Comparison of ENCODE assay signal across 8 mouse cellular contexts in the genomic region with DNA sequence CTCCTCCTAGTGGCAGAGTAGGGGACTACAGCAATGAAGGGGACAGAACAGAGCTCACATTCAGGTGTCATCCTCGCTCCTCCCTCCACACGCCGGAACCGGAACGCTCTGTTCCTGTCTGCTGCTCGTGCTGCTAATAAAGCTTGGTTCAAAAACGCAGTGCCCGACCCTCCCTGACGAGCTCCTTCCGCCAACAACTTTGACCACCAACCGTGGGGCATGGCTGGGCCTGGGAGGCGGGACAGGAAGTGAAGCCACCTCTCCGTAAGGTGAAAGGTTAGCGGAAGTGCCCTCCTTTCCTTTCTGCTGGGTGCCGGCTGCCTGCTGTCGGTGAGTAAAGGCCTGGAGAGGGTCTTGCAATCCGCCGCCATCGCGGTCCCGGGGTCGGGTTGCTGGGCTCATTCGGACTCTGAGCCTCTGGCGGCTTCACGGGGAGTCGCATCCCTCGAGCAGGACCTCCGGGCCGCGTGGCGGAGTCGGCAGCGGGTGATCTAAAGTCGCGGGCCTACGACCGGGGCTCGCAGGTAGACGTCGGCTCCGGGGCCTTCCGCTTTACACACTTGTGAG. TPM values are rescaled to one million over a fixed set of nuclear protein-coding genes. Genes with fewer than 3 reads are reported as not detected.
DNase-seq lines count a peak whose midpoint lies in the region; ATAC-seq and TF ChIP-seq lines count a peak whose summit lies in the region.

A gene (plus strand): TSS at position 172 of the 567 bp plus-strand sequence.

- no peaks in the 10 kb centered on the region for H3K9me3 ChIP-seq in ES-E14 (ENCODE audit: control insufficient read depth, insufficient read depth, low read depth, low read length)
- H3K9me3 ChIP-seq in forebrain, embryonic 15.5 days = no peaks in the 10 kb centered on the region

- peaks cover 0 to 6% of the 10 kb centered on the region in 2 experiments; a peak in 2 of 4 replicates for H3K4me1 ChIP-seq in ES-E14 (ENCODE audit: control insufficient read depth in 2 of 2, insufficient read depth in 2 of 2, low read length in 2 of 2, poor library complexity in 1 of 2)
- peaks cover 22% of the 10 kb centered on the region for H3K4me1 ChIP-seq in forebrain, embryonic 15.5 days
- peaks cover 4% of the 10 kb centered on the region for H3K4me1 ChIP-seq in lung, adult 2 months (ENCODE audit: control insufficient read depth, insufficient read depth, low read length)

- in situ Hi-C loops in ES-E14 (cut with MboI; ENCODE audit: low sequenced_read_pairs in 2 of 2, unreplicated experiment in 2 of 2) = no loop called here

- peak within 1 kb of the TSS; percentile 87 to 90 for H3K4me3 ChIP-seq in ES-E14 (ENCODE audit: insufficient read depth in 1 of 2, low read depth in 1 of 2, low read length in 2 of 2, poor library complexity in 1 of 2, severe bottlenecking in 1 of 2)
- H3K4me3 ChIP-seq in forebrain, embryonic 15.5 days = peak within 1 kb of the TSS; percentile 68
- H3K4me3 ChIP-seq in lung, adult 2 months (replicated peaks; ENCODE audit: extremely low read depth, low read depth, low read length) = peak within 1 kb of the TSS; percentile 71

- peak within 1 kb of the TSS; percentile 95 for H3K9ac ChIP-seq in ES-E14 (ENCODE audit: insufficient read depth, low read depth, low read length, poor library complexity, severe bottlenecking)
- peak within 1 kb of the TSS; percentile 86 for H3K9ac ChIP-seq in forebrain, embryonic 15.5 days (replicated peaks)

- peak within 1 kb of the TSS; percentile 65 for H3K4me2 ChIP-seq in forebrain, embryonic 15.5 days (replicated peaks)

- TF ChIP-seq CTCF in lung, adult 2 months (IDR thresholded peaks at IDR 0.05; ENCODE audit: insufficient read depth, low read length) = peak; percentile 77

- peaks cover 25% of the 10 kb centered on the region for H3K36me3 ChIP-seq in ES-E14 (ENCODE audit: control insufficient read depth, insufficient read depth, low read length, poor library complexity, severe bottlenecking)
- H3K36me3 ChIP-seq in forebrain, embryonic 15.5 days = peaks cover 25% of the 10 kb centered on the region

- no peaks in the 10 kb centered on the region for H3K27me3 ChIP-seq in forebrain, embryonic 15.5 days

- peak; percentile 99 for DNase-seq in ES-E14 (ENCODE audit: low read depth, low spot score)
- peak; percentile 99 for DNase-seq in cerebellum, adult 11-12 months
- peak; percentile 97 for DNase-seq in heart, postnatal 25 days (ENCODE audit: low spot score)
- peak; percentile 98 for DNase-seq in layer of hippocampus, adult 18-20 months (ENCODE audit: low spot score in 2 of 2)
- peak; percentile 94 for DNase-seq in lung, adult 2 months
- DNase-seq in thymus, adult 18-20 months = peak; percentile 97 to 99

- intact Hi-C loops in heart, postnatal 25 days (cut with DNase I) = no loop called here

- under 1% methylated on average over 42 of the region's 42 CpGs for WGBS in forebrain, embryonic 15.5 days
- 0% methylated on average over 42 of the region's 42 CpGs for WGBS in lung, adult 2 months

- ATAC-seq in forebrain, embryonic 15.5 days (replicated peaks) = peak; percentile 98
- ATAC-seq in neutrophil, adult 5-6 weeks (ENCODE audit: extremely low read depth, insufficient number of reproducible peaks, low FRiP score, poor library complexity, severe bottlenecking) = peak; percentile 98

- H3K27ac ChIP-seq in ES-E14 (ENCODE audit: insufficient read depth, low read depth, low read length, poor library complexity, severe bottlenecking) = peak within 1 kb of the TSS; percentile 87
- peak within 1 kb of the TSS; percentile 88 for H3K27ac ChIP-seq in forebrain, embryonic 15.5 days (replicated peaks)

- peak; percentile 84 for TF ChIP-seq POLR2A in lung, adult 2 months (IDR thresholded peaks at IDR 0.05; ENCODE audit: borderline replicate concordance, extremely low read depth, low read depth, low read length)

TF ChIP-seq in ES-E14, 5 proteins besides CTCF, POLR2A, EP300 and RAD21:
- TF ChIP-seq HCFC1 (IDR thresholded peaks at IDR 0.05; ENCODE audit: borderline replicate concordance, insufficient read depth, low read length) = peak; percentile 94
- TF ChIP-seq ZNF384 (IDR thresholded peaks at IDR 0.05; ENCODE audit: low read depth, low read length) = peak; percentile 94
- TF ChIP-seq ZC3H11A (IDR thresholded peaks at IDR 0.05; ENCODE audit: borderline replicate concordance, low read depth, low read length) = no peak
- TF ChIP-seq CHD2 (IDR thresholded peaks at IDR 0.05; ENCODE audit: low read depth, low read length) = peak; percentile 69
- TF ChIP-seq MAFK (IDR thresholded peaks at IDR 0.05; ENCODE audit: insufficient read depth, low read depth, low read length) = peak; percentile 27; the same call in 1 of the 2 replicates
TF ChIP-seq in ES-E14: peak in this region for 4.

RNA-seq across cellular contexts. Expression of the gene that starts here (rescaled TPM):
- 1,298 and 1,307 TPM in 2 replicates for total RNA-seq in ES-E14 (2012; rRNA removed)
- 267 and 285 TPM in 2 replicates for polyA plus RNA-seq in forebrain, embryonic 15.5 days (2015; fragmentation: Nextera tagmentation; extraction: Ambion mirVana)
- total RNA-seq in heart, postnatal 25 days (2021) = 10 to 100 TPM; 46.7 to 56.2 TPM
- total RNA-seq in layer of hippocampus, adult 18-20 months (2021) = 10 to 100 TPM; 40.7 to 42.5 TPM
- polyA plus RNA-seq in lung, adult 2 months (2012; rRNA removed) = 221 and 297 TPM in 2 replicates
- 281 and 354 TPM in 2 replicates for total RNA-seq in neutrophil, adult 5-6 weeks (2017)

Comparison
In these comparisons a context has a peak if more than half of its experiments do, and no peak if none do; other contexts are left out.
1. Peak in every context shown above with its lines: DNase-seq, ATAC-seq, H3K4me3 ChIP-seq and H3K27ac ChIP-seq.